Mouse (Mus musculus) urinary bladder, adult 2 months (tissue): Measurements from ENCODE around the gene Gpr62. TPM values are rescaled to one million over a fixed set of nuclear protein-coding genes. Genes with fewer than 3 reads are reported as not detected.
"Not testable (repeated sequence)": the region's sequence is repeated elsewhere in the genome, so short reads cannot be mapped to it uniquely, and the experiment has no call there.

Experiments
- DNase-seq: peaks from one replicate; pipeline ENCODE4 v3.0.0; 2022; ENCODE audit warnings: low spot score
- polyA plus RNA-seq: library from polyadenylated mRNA; depleted of rRNA; stranded (reverse); fragments of >200 nt; gene quantifications from 2 replicates; pipeline ENCODE4 v1.2.3, GENCODE M21; 2012; rRNA removed

Gene Gpr62
- 0.29 and 0.33 TPM in 2 replicates for polyA plus RNA-seq

GRCm38 (mm10) chr9:106465571-106466200 is at the start of gene Gpr62:
TSS of gene Gpr62 (minus strand) at chr9:106465938.
- no peak for DNase-seq

- no peak for DNase-seq
These were observed 48.5 kb upstream of the Gpr62 start, which contains the start of gene Iqcf5 for GRCm38 (mm10) chr9:106514273-106514672. TSS of gene Iqcf5 (plus strand) at chr9:106514573.

- no peak for DNase-seq
These were observed 47.8 kb upstream of the Gpr62 start for GRCm38 (mm10) chr9:106513566-106513965.

GRCm38 (mm10) chr9:106512729-106513450 is 47.2 kb upstream of the Gpr62 start:
- DNase-seq = no peak

- DNase-seq = no peak
These were observed 43.6 kb upstream of the Gpr62 start for GRCm38 (mm10) chr9:106509356-106509755.

- DNase-seq = no peak
These were observed 38.5 kb upstream of the Gpr62 start for GRCm38 (mm10) chr9:106504246-106504645.

GRCm38 (mm10) chr9:106501846-106502245 is 36.1 kb upstream of the Gpr62 start:
- no peak for DNase-seq

GRCm38 (mm10) chr9:106499667-106500066 is 33.9 kb upstream of the Gpr62 start, which contains the start of gene Iqcf1:
TSS of gene Iqcf1 (plus strand) at chr9:106499967.
- DNase-seq = no peak

- not testable (repeated sequence) for DNase-seq
These were observed 21.9 kb upstream of the Gpr62 start for GRCm38 (mm10) chr9:106487602-106488001.

GRCm38 (mm10) chr9:106485076-106485475 is 19.3 kb upstream of the Gpr62 start:
- DNase-seq = no peak

- no peak for DNase-seq
These were observed 17.9 kb upstream of the Gpr62 start for GRCm38 (mm10) chr9:106483606-106484005.

- no peak for DNase-seq
These were observed 17.4 kb upstream of the Gpr62 start for GRCm38 (mm10) chr9:106483136-106483535.

GRCm38 (mm10) chr9:106482578-106483115 is 16.9 kb upstream of the Gpr62 start:
- no peak for DNase-seq

- DNase-seq = no peak
These were observed 15.9 kb upstream of the Gpr62 start for GRCm38 (mm10) chr9:106481676-106482075.

GRCm38 (mm10) chr9:106481075-106481474 is 15.3 kb upstream of the Gpr62 start:
- peak; percentile 17 for DNase-seq

- DNase-seq = peak; percentile 16
These were observed 14.8 kb upstream of the Gpr62 start for GRCm38 (mm10) chr9:106480541-106480940.

- DNase-seq = no peak
These were observed 12.4 kb upstream of the Gpr62 start for GRCm38 (mm10) chr9:106478101-106478500.

- DNase-seq = peak; percentile 16
These were observed 11.9 kb upstream of the Gpr62 start for GRCm38 (mm10) chr9:106477649-106478048.

GRCm38 (mm10) chr9:106476924-106477484 is 11.3 kb upstream of the Gpr62 start, which contains the start of gene Parp3:
TSS of gene Parp3 (minus strand) at chr9:106476949.
- peak; percentile 92 for DNase-seq

- peak; percentile 41 for DNase-seq
These were observed 10.5 kb upstream of the Gpr62 start for GRCm38 (mm10) chr9:106476002-106476923.

- no peak for DNase-seq
These were observed 9.9 kb upstream of the Gpr62 start, which contains the start of gene Rrp9 for GRCm38 (mm10) chr9:106475663-106476001. TSS of gene Rrp9 (plus strand) at chr9:106475963.
